Mouse (Mus musculus) CD4-positive, CD25-positive, alpha-beta regulatory T cell, adult 4 months (primary cell): ENCODE data around the gene Gm3573. TPM values are rescaled to one million over a fixed set of nuclear protein-coding genes. Genes with fewer than 3 reads are reported as not detected.
"Not testable (repeated sequence)": the region's sequence is repeated elsewhere in the genome, so short reads cannot be mapped to it uniquely, and the experiment has no call there.

Source experiments
- ATAC-seq: one replicate; pipeline ENCODE4 v1.8.0; 2017
- polyA plus RNA-seq, 2 experiments: library from polyadenylated mRNA; unstranded; fragments of 100-300 nt; shearing (Covaris generic); gene quantifications; one replicate each; pipeline ENCODE4 v1.2.1; 2017

Gene Gm3573
- not detected for polyA plus RNA-seq

DNA sequence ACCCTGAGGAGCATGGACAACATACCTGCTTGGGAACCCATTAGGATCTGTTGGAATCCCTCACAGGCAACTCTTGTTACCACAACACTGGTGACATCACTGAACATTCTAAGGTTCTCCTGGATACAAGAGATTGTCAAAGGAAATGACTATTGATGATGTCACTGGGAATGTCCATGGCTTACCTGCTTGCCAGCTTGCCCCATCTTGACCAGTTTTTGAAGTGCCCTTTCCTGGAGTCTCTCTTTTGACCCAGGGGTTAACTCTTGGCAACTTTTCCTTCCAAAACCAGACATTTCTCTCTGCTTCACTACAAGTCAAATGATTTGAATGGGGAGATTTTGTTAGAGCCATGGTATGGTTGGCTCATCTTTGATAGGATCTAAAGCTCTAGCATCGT is at the start of gene Gm3573:
Gm3573 (minus strand) TSS at position 101 of the 400 bp plus-strand sequence.
- ATAC-seq: not testable (repeated sequence)

DNA sequence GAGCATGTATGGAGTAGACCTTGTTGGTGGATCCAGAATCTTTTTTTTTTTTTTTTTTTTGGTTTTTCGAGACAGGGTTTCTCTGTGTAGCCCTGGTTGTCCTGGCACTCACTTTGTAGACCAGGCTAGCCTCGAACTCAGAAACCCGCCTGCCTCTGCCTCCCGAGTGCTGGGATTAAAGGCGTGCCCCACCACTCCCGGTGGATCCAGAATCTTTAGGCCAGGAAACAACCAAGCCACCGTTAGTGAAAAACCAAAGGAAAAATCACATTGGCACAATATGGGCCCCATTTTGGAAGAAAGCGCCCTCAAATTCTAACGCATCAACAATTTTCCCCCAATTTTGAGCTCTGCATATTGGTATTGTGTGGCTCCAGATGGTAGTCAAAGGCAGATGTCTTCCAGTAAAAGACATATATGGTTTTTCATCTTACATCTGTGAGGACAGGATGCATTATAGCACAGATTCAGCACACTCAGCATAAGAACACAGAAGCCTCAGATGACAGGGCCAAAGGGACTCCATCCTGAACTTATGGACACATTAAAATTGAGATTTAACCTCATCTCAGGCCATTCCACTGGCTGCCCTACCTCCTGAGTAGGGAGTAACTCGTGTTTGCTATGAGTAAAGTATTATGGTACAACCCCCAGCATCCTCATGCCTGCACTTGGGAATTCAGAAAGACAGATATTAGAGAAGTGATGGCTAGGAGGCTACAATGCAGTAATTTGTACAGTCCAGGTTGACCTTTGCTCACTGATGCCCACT is 26.4 kb upstream of the Gm3573 start:
- ATAC-seq: not testable (repeated sequence)

DNA sequence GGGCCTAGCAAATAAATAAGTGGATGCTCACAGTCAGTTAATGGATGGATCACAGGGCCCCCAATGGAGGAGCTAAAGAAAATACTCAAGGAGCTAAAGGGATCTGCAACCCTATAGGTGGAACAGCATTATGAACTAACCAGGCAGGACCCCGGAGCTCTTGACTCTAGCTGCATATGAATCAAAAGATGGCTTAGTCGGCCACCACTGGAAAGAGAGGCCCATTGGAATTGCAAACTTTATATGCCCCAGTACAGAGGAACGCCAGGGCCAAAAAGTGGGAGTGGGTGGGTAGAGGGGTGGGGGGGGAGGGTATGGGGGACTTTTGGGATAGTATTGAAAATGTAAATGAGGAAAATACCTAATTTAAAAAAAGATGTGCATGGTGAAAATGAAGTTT is 6.7 kb downstream of the Gm3573 start:
- ATAC-seq: not testable (repeated sequence)

DNA sequence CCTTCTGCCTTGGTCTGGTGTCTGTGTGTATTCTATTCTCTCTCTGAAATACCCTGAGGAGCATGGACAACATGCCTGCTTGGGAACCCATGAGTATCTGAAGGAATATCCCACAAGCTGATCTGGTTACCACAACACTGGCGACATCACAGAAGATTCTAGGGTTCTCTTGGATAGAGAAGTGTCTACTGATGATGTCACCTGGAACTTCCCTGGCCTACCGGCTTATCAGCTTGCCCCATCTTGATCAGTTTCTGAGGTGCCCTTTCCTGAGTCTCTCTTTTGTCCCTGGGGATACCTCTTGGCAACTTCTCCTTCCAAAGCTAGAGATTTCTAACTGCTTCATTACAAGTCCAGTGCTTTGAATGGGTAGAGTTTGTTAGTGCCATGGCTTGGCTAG is 28.1 kb downstream of the Gm3573 start, which contains the start of gene Gm17027:
Gm17027 (minus strand) TSS at position 101 of the 400 bp plus-strand sequence.
- not testable (repeated sequence) for ATAC-seq

Other genes starting within 250 kb of the Gm3573 start
- not detected for gene 1700024B05Rik, start 246.8 kb downstream of the Gm3573 start, polyA plus RNA-seq
- gene Gm6401, start 222.9 kb downstream of the Gm3573 start, polyA plus RNA-seq: not detected
- gene Gm3543, start 207.5 kb downstream of the Gm3573 start, polyA plus RNA-seq: not detected
- not detected for gene Gm7951, start 73.4 kb downstream of the Gm3573 start, polyA plus RNA-seq
- not detected for gene Gm17027, start 28.2 kb downstream of the Gm3573 start, polyA plus RNA-seq
- gene Gm17026, start 69.3 kb upstream of the Gm3573 start, polyA plus RNA-seq: not detected
- not detected for gene Gm9611, start 106.6 kb upstream of the Gm3573 start, polyA plus RNA-seq
- gene Gm7995, start 119.4 kb upstream of the Gm3573 start, polyA plus RNA-seq: not detected
- not detected for gene Gm8005, start 248.9 kb upstream of the Gm3573 start, polyA plus RNA-seq